Comparison of ENCODE assay signal across 27 mouse cellular contexts in genomic region chr12:31892079-31892478, GRCm38 (mm10).
"Had no signal": no experiment of that assay in that cellular context is flagged by ENCODE, and none has a peak within 500 bp of the region (broad histone marks: within the 10 kb centered on the region; RNA-seq: fewer than 3 reads in every experiment).

No protein-coding gene starts in this region.

- H3K27me3 ChIP-seq: heart, embryonic 13.5 days; heart, embryonic 15.5 days; hindbrain, embryonic 13.5 days; hindbrain, embryonic 15.5 days; intestine, embryonic 15.5 days; kidney, embryonic 15.5 days; limb, embryonic 13.5 days; limb, embryonic 15.5 days; liver, embryonic 13.5 days; liver, embryonic 15.5 days had no signal

- H3K9ac ChIP-seq: heart, embryonic 13.5 days; heart, embryonic 15.5 days; hindbrain, embryonic 13.5 days; hindbrain, embryonic 15.5 days; intestine, embryonic 15.5 days; kidney, embryonic 15.5 days; limb, embryonic 13.5 days; limb, embryonic 15.5 days; liver, embryonic 13.5 days; liver, embryonic 15.5 days had no signal

- H3K36me3 ChIP-seq: hindbrain, embryonic 15.5 days; intestine, embryonic 15.5 days; liver, embryonic 13.5 days had no signal

- H3K9me3 ChIP-seq: heart, embryonic 13.5 days; heart, embryonic 15.5 days; hindbrain, embryonic 13.5 days; hindbrain, embryonic 15.5 days; intestine, embryonic 15.5 days; kidney, embryonic 15.5 days; limb, embryonic 13.5 days; limb, embryonic 15.5 days; liver, embryonic 13.5 days; liver, embryonic 15.5 days had no signal

- DNase-seq: gastrocnemius, postnatal 14 days; gastrocnemius, postnatal 36 days; heart, adult 11 months; heart, adult 2 months; heart, postnatal 14 days; heart, postnatal 36 days; kidney, adult 11 months; kidney, adult 2 months; kidney, adult 9 months; kidney, postnatal 14 days; kidney, postnatal 36 days; layer of hippocampus, adult 9-11 months; layer of hippocampus, postnatal 36 days; left cerebral cortex, postnatal 4 days; liver, embryonic 13.5 days had no signal

- ATAC-seq: hindbrain, postnatal 0 days; intestine, embryonic 15.5 days had no signal

- H3K4me1 ChIP-seq: liver, embryonic 13.5 days; liver, embryonic 15.5 days had no signal

- H3K4me3 ChIP-seq: heart, adult 2 months; heart, embryonic 13.5 days; heart, embryonic 15.5 days; hindbrain, embryonic 13.5 days; hindbrain, embryonic 15.5 days; intestine, embryonic 15.5 days; kidney, embryonic 15.5 days; limb, embryonic 13.5 days; limb, embryonic 15.5 days; liver, embryonic 13.5 days; liver, embryonic 15.5 days had no signal

- H3K4me2 ChIP-seq: heart, embryonic 11.5 days; heart, embryonic 13.5 days; heart, embryonic 15.5 days; hindbrain, embryonic 13.5 days; hindbrain, embryonic 15.5 days; intestine, embryonic 15.5 days; kidney, embryonic 15.5 days; limb, embryonic 13.5 days; limb, embryonic 15.5 days; liver, embryonic 13.5 days; liver, embryonic 15.5 days had no signal

- H3K27ac ChIP-seq: heart, adult 2 months; heart, embryonic 13.5 days; heart, embryonic 15.5 days; hindbrain, embryonic 13.5 days; hindbrain, embryonic 15.5 days; hindbrain, postnatal 0 days; intestine, embryonic 15.5 days; kidney, embryonic 15.5 days; kidney, postnatal 0 days; limb, embryonic 13.5 days; limb, embryonic 15.5 days; liver, embryonic 13.5 days; liver, embryonic 15.5 days had no signal
